Mouse (Mus musculus): ENCODE data around the gene Foxd1. TPM values are rescaled to one million over a fixed set of nuclear protein-coding genes. Genes with fewer than 3 reads are reported as not detected.
A peak's percentile ranks its signal among the peaks of the same experiment; 100 is the strongest.

Foxd1 gene
- polyA plus RNA-seq, 1 experiment from 2014 or later = 0.55 TPM

- H3K27me3 ChIP-seq = no peaks in the 10 kb centered on the region
- H3K4me1 ChIP-seq = peaks cover 26% of the 10 kb centered on the region
- ATAC-seq (replicated peaks) = no peak
- H3K4me2 ChIP-seq (replicated peaks) = peak overlapping the region; percentile 72; the same call in 1 of the 2 replicates
- 92% methylated on average over 6 of the region's 6 CpGs for WGBS
- no peaks in the 10 kb centered on the region for H3K9me3 ChIP-seq
- no peak overlapping the region for H3K4me3 ChIP-seq
- H3K9ac ChIP-seq (replicated peaks) = no peak overlapping the region; the same call in 1 of the 2 replicates
- H3K27ac ChIP-seq (replicated peaks) = no peak overlapping the region
- H3K36me3 ChIP-seq = peaks cover 16% of the 10 kb centered on the region
Measured at GRCm38 (mm10) chr13:98317911-98318310, 36.1 kb upstream of the Foxd1 start.

DNA sequence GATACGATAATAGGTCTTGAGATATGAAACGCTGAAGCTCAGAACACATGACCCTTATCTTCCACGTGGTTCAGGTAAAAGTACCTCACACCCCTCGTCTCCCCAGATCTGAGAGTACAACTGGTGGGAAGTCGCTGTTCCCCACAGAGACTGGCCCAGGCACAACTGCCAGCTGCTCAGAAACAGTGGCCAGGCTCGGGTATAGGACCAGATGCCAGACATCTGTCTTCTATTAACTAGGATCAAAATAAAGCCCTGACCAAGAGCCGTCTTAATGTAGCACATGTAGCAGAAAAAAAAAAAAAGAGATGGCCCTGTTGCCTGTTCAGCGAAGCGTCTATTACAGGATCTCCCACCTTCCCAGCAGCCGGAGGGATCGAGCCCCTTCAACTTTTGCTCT lies 29.0 kb upstream of the Foxd1 start:
- Histone ChIP-seq H3K36me3 (no peaks in the 10 kb centered on the region), H3K4me2 (replicated peaks) (no peak overlapping the region), H3K27me3 (no peaks in the 10 kb centered on the region), H3K27ac (replicated peaks) (no peak overlapping the region), H3K4me3 (no peak overlapping the region), H3K4me1 (no peaks in the 10 kb centered on the region), H3K9me3 (no peaks in the 10 kb centered on the region), H3K9ac (replicated peaks) (no peak overlapping the region)
- ATAC-seq (replicated peaks) = no peak
- 93% methylated on average over 11 of the region's 11 CpGs for WGBS

- H3K27ac ChIP-seq (replicated peaks) = no peak overlapping the region
- no peaks in the 10 kb centered on the region for H3K27me3 ChIP-seq
- ATAC-seq (replicated peaks) = no peak
- H3K36me3 ChIP-seq = no peaks in the 10 kb centered on the region
- no peak overlapping the region for H3K9ac ChIP-seq (replicated peaks)
- no peak overlapping the region for H3K4me3 ChIP-seq
- WGBS = 36% methylated on average over 2 of the region's 2 CpGs
- no peaks in the 10 kb centered on the region for H3K4me1 ChIP-seq
- H3K9me3 ChIP-seq = no peaks in the 10 kb centered on the region
- no peak overlapping the region for H3K4me2 ChIP-seq (replicated peaks)
Measured at GRCm38 (mm10) chr13:98332106-98332505, 21.9 kb upstream of the Foxd1 start.

GRCm38 (mm10) chr13:98336205-98336604 lies 17.8 kb upstream of the Foxd1 start:
- H3K9ac ChIP-seq (replicated peaks) = no peak overlapping the region
- no peak for ATAC-seq (replicated peaks)
- H3K4me1 ChIP-seq = no peaks in the 10 kb centered on the region
- H3K4me3 ChIP-seq = no peak overlapping the region
- H3K27ac ChIP-seq (replicated peaks) = no peak overlapping the region
- H3K36me3 ChIP-seq = no peaks in the 10 kb centered on the region
- H3K4me2 ChIP-seq (replicated peaks) = no peak overlapping the region
- no peaks in the 10 kb centered on the region for H3K27me3 ChIP-seq
- H3K9me3 ChIP-seq = no peaks in the 10 kb centered on the region
- WGBS = 92% methylated on average over 1 of the region's 1 CpGs

DNA sequence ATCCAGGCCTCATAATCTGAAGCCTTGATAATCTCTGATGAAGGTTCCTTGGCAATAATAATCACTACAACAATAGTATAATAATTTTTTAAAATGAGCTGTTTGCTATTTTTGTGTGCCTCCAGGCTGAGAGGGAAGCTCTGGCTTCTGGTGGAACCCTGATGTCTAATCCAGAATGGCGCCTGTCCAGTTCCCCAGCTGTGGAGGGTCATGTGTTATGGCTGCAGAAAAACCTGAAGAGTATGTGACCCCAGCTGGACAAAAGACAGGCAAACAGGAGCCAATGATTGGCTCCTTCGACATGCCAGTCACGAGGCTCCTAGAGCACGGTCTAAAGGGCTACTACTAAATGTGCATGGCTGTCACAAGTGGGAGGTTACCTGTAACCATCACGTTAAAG lies 13.5 kb upstream of the Foxd1 start:
- Histone ChIP-seq H3K27me3 (0 out of 2 replicates have a peak, but pooled peaks cover 4% of the 10 kb centered on the region), H3K9me3 (no peaks in the 10 kb centered on the region), H3K4me3 (no peak overlapping the region), H3K27ac (replicated peaks) (no peak overlapping the region), H3K36me3 (no peaks in the 10 kb centered on the region), H3K4me2 (replicated peaks) (no peak overlapping the region), H3K4me1 (no peaks in the 10 kb centered on the region), H3K9ac (replicated peaks) (no peak overlapping the region)
- ATAC-seq (replicated peaks) = no peak
- 75% methylated on average over 5 of the region's 5 CpGs for WGBS

DNA sequence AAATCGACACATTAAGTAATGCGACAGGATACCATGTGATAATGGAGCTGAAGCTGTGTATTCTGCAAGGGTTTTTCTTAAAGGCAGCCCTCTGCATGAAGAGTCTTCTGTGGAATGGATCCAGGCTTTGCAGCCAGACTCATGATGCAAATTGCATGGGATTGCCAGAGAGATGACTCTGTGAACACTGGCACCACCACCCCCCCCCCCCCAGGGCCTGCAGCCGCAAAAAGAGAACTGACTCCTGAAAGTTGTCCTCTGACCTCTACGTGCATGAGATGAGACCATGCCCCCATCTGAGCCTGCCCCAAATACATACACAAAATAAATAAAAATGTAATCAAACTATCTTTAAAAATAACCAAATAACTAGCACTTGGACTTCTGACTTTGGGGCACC lies 4.6 kb upstream of the Foxd1 start:
- no peak overlapping the region for H3K4me3 ChIP-seq
- 79% methylated on average over 4 of the region's 4 CpGs for WGBS
- no peak overlapping the region for H3K4me2 ChIP-seq (replicated peaks)
- no peaks in the 10 kb centered on the region for H3K9me3 ChIP-seq
- ATAC-seq (replicated peaks) = no peak
- no peaks in the 10 kb centered on the region for H3K36me3 ChIP-seq
- no peak overlapping the region for H3K9ac ChIP-seq (replicated peaks)
- H3K27ac ChIP-seq (replicated peaks) = no peak overlapping the region
- H3K27me3 ChIP-seq = peaks cover 71% of the 10 kb centered on the region
- H3K4me1 ChIP-seq = peaks cover 9% of the 10 kb centered on the region

GRCm38 (mm10) chr13:98351527-98351926 lies 2.5 kb upstream of the Foxd1 start:
- Histone ChIP-seq H3K27me3 (peaks cover 67% of the 10 kb centered on the region), H3K27ac (replicated peaks) (no peak overlapping the region), H3K9ac (replicated peaks) (no peak overlapping the region), H3K4me3 (no peak overlapping the region), H3K4me1 (peaks cover 24% of the 10 kb centered on the region), H3K4me2 (replicated peaks) (no peak overlapping the region), H3K9me3 (no peaks in the 10 kb centered on the region), H3K36me3 (no peaks in the 10 kb centered on the region)
- no peak for ATAC-seq (replicated peaks)
- 3% methylated on average over 8 of the region's 8 CpGs for WGBS

- Histone ChIP-seq H3K4me2 (replicated peaks) (no peak overlapping the region), H3K27me3 (peaks cover 71% of the 10 kb centered on the region), H3K27ac (replicated peaks) (no peak overlapping the region), H3K4me1 (peaks cover 24% of the 10 kb centered on the region), H3K4me3 (no peak overlapping the region), H3K9me3 (no peaks in the 10 kb centered on the region), H3K36me3 (no peaks in the 10 kb centered on the region), H3K9ac (replicated peaks) (no peak overlapping the region)
- no peak for ATAC-seq (replicated peaks)
- WGBS = 11% methylated on average over 14 of the region's 14 CpGs
Measured at GRCm38 (mm10) chr13:98352381-98352975, 1.6 kb upstream of the Foxd1 start.

DNA sequence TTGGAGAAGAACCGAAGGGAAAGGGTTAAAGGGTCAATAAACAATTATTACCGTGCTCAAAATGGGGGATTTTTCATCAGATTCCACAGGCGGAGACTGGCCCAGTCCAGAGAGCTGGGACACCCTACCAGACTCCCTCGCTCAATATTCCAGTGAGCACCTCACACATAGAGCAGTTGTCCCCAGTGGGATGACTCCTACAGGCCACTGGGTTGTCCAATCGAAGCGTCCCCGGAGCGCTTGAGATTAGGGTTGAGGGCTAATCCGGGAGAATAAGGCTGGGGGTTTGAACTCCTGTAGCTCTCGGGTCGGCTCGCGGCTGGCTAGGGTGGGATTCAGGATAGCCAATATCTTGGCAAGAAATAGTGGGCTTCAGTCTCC lies 343 bp upstream of the Foxd1 start:
- Histone ChIP-seq H3K4me2 (replicated peaks) (peak overlapping the region; percentile 49), H3K4me1 (peaks cover 24% of the 10 kb centered on the region), H3K27ac (replicated peaks) (no peak overlapping the region), H3K9ac (replicated peaks) (no peak overlapping the region), H3K4me3 (peak overlapping the region; percentile 39), H3K9me3 (no peaks in the 10 kb centered on the region), H3K36me3 (no peaks in the 10 kb centered on the region), H3K27me3 (peaks cover 74% of the 10 kb centered on the region)
- no peak for ATAC-seq (replicated peaks)
- WGBS = 2% methylated on average over 13 of the region's 13 CpGs

DNA sequence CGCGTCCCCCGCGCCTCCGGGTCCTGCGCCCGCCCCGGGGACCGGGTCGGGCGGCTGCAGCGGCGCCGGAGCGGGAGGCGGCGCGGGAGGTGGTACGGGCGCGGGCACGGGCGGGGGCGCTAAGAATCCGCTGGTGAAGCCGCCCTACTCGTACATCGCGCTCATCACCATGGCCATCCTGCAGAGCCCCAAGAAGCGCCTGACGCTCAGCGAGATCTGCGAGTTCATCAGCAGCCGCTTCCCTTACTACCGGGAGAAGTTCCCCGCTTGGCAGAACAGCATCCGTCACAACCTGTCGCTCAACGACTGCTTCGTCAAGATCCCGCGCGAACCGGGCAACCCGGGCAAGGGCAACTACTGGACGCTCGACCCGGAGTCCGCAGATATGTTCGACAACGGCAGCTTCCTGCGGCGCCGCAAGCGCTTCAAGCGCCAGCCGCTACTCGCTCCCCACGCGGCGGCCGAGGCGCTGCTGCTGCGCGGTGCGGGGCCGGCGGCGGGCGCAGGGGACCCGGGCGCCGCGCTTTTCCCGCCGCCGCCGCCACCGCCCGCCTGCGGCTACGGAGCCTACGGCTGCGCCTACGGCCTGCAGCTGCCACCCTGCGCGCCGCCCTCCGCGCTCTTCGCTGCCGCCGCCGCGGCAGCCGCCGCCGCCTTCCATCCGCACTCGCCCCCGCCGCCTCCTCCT lies 973 bp downstream of the Foxd1 start:
- no peaks in the 10 kb centered on the region for H3K9me3 ChIP-seq
- peaks cover 24% of the 10 kb centered on the region for H3K4me1 ChIP-seq
- H3K4me3 ChIP-seq = peak overlapping the region; percentile 39
- no peak overlapping the region for H3K27ac ChIP-seq (replicated peaks)
- peak overlapping the region; percentile 49 for H3K4me2 ChIP-seq (replicated peaks)
- ATAC-seq (replicated peaks) = peak; percentile 59
- H3K36me3 ChIP-seq = no peaks in the 10 kb centered on the region
- under 1% methylated on average over 93 of the region's 102 CpGs for WGBS
- peak overlapping the region; percentile 26 for H3K9ac ChIP-seq (replicated peaks)
- H3K27me3 ChIP-seq = peaks cover 74% of the 10 kb centered on the region

DNA sequence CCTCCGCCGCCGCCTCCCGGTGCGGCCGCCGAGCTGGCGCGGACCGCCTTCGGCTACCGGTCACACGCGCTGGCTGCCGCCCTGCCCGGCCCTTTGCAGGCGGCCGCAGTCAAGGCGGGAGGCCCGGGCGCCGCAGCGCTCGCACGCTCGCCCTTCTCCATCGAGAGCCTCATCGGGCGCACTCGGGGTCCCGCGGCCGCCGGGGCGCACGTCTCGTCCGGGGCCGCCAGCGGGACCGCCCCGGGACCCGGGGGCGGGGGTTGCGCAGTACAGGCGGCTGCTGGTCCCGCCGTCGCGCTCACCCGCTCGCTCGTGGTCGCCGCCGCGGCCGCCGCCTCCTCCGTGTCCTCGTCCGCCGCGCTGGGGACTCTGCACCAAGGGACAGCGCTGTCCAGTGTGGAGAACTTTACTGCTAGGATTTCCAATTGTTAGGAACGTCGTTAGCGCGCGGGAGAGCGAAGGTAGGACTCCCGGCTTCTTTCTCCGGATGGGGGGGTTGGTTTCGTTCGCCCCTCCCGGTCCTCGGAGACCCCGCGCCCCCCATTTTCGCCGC lies 1.6 kb downstream of the Foxd1 start:
- Histone ChIP-seq H3K4me1 (peaks cover 24% of the 10 kb centered on the region), H3K27ac (replicated peaks) (no peak overlapping the region), H3K4me2 (replicated peaks) (peak overlapping the region; percentile 49), H3K9ac (replicated peaks) (no peak overlapping the region; the same call in 1 of the 2 replicates), H3K9me3 (no peaks in the 10 kb centered on the region), H3K4me3 (peak overlapping the region; percentile 39), H3K27me3 (peaks cover 74% of the 10 kb centered on the region), H3K36me3 (no peaks in the 10 kb centered on the region)
- under 1% methylated on average over 77 of the region's 81 CpGs for WGBS
- 0 out of 2 replicates have a peak, but pooled peaks have one; percentile 34 for ATAC-seq (replicated peaks)

GRCm38 (mm10) chr13:98356176-98356972 lies 2.3 kb downstream of the Foxd1 start:
- no peak overlapping the region for H3K4me2 ChIP-seq (replicated peaks)
- peak overlapping the region; percentile 39 for H3K4me3 ChIP-seq
- WGBS = 3% methylated on average over 9 of the region's 9 CpGs

More at GRCm38 (mm10) chr13:98356176-98356972, 2.3 kb downstream of the Foxd1 start:
- Histone ChIP-seq H3K9me3 (no peaks in the 10 kb centered on the region), H3K36me3 (no peaks in the 10 kb centered on the region), H3K9ac (replicated peaks) (no peak overlapping the region), H3K27ac (replicated peaks) (no peak overlapping the region), H3K27me3 (peaks cover 74% of the 10 kb centered on the region), H3K4me1 (peaks cover 24% of the 10 kb centered on the region)
- ATAC-seq (replicated peaks) = no peak

Data from forebrain, embryonic 15.5 days (tissue).